Mouse (Mus musculus): ENCODE data around the gene Jmjd1c. TPM values are rescaled to one million over a fixed set of nuclear protein-coding genes. Genes with fewer than 3 reads are reported as not detected.
A peak's percentile ranks its signal among the peaks of the same experiment; 100 is the strongest.

Jmjd1c gene
- total RNA-seq, 1 experiment: 93.0 TPM

DNA sequence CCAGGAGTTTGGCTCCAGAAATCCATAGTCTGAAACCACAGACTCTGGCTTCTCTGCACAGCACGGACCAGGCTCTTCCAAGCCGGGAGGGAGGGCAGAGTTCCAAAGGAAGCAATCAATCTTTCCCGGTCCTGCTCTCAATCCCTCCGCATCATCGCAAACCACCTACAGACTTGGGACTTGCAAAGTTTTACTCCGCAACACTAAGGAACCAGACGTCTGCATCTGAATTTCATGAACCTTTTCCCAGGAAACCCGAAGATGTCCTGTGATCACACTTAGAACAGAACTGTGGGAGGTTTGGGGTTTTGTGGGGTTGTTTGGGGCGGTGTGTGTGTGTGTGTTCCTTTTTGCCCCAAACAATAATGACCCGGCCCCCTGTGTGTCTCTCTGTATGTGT, 188.4 kb downstream of the Jmjd1c start:
- in situ Hi-C loops (cut with MboI; ENCODE audit: low sequenced_read_pairs in 2 of 2, unreplicated experiment in 2 of 2): no loop called here
- no peaks in the 10 kb centered on the region for H3K9me3 ChIP-seq (ENCODE audit: control insufficient read depth, insufficient read depth, low read depth, low read length)
- H3K9ac ChIP-seq (ENCODE audit: insufficient read depth, low read depth, low read length, poor library complexity, severe bottlenecking): peak overlapping the region; percentile 91
- no peaks in the 10 kb centered on the region for H3K36me3 ChIP-seq (ENCODE audit: control insufficient read depth, insufficient read depth, low read length, poor library complexity, severe bottlenecking)
- DNase-seq (ENCODE audit: low read depth, low spot score): no peak
- peaks cover 5 to 10% of the 10 kb centered on the region in 2 experiments; a peak in 2 of 4 replicates for H3K4me1 ChIP-seq (ENCODE audit: control insufficient read depth in 2 of 2, insufficient read depth in 2 of 2, low read length in 2 of 2, poor library complexity in 1 of 2)
- H3K4me3 ChIP-seq (ENCODE audit: insufficient read depth in 1 of 2, low read depth in 1 of 2, low read length in 2 of 2, poor library complexity in 1 of 2, severe bottlenecking in 1 of 2): peak overlapping the region; percentile 87 to 96
- no peak for TF ChIP-seq MAFK (IDR thresholded peaks at IDR 0.05; ENCODE audit: insufficient read depth, low read depth, low read length)
- no peak for TF ChIP-seq ZNF384 (IDR thresholded peaks at IDR 0.05; ENCODE audit: low read depth, low read length)
- no peak for TF ChIP-seq CHD2 (IDR thresholded peaks at IDR 0.05; ENCODE audit: low read depth, low read length)
- no peak for TF ChIP-seq HCFC1 (IDR thresholded peaks at IDR 0.05; ENCODE audit: borderline replicate concordance, insufficient read depth, low read length)
- TF ChIP-seq ZC3H11A (IDR thresholded peaks at IDR 0.05; ENCODE audit: borderline replicate concordance, low read depth, low read length): no peak
- H3K27ac ChIP-seq (ENCODE audit: insufficient read depth, low read depth, low read length, poor library complexity, severe bottlenecking): no peak overlapping the region

DNA sequence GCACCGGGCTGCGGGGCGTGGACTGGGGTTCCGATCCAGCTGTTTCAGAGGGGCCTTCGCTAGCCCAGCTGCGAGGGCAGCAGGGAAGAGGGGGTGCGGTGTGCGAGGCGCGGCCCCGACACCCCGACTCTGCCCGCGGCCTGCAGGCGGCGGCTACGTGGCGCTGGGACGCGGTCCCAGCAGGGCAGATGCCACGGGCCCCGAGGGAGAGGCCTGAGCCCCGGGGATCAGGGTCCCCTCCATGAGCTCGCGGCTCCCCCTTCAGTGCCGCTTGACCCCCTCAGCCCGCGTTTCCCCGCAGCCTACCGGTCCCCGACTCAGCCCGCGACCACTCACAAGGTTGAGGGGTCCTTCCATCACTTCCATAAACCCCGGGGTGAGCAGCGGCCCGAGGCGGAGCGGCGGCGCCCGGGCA, 188.8 kb downstream of the Jmjd1c start:
- Histone ChIP-seq H3K4me3 (ENCODE audit: insufficient read depth in 1 of 2, low read depth in 1 of 2, low read length in 2 of 2, poor library complexity in 1 of 2, severe bottlenecking in 1 of 2) (peak overlapping the region; percentile 87 to 96), H3K4me1 (ENCODE audit: control insufficient read depth in 2 of 2, insufficient read depth in 2 of 2, low read length in 2 of 2, poor library complexity in 1 of 2) (peaks cover 5 to 10% of the 10 kb centered on the region in 2 experiments; a peak in 2 of 4 replicates), H3K27ac (ENCODE audit: insufficient read depth, low read depth, low read length, poor library complexity, severe bottlenecking) (peak overlapping the region; percentile 23; the same call in 1 of the 2 replicates), H3K9ac (ENCODE audit: insufficient read depth, low read depth, low read length, poor library complexity, severe bottlenecking) (peak overlapping the region; percentile 91), H3K9me3 (ENCODE audit: control insufficient read depth, insufficient read depth, low read depth, low read length) (no peaks in the 10 kb centered on the region), H3K36me3 (ENCODE audit: control insufficient read depth, insufficient read depth, low read length, poor library complexity, severe bottlenecking) (no peaks in the 10 kb centered on the region)
- in situ Hi-C loops (cut with MboI; ENCODE audit: low sequenced_read_pairs in 2 of 2, unreplicated experiment in 2 of 2): no loop called here
- TF ChIP-seq CHD2 (IDR thresholded peaks at IDR 0.05; ENCODE audit: low read depth, low read length) (no peak), ZC3H11A (IDR thresholded peaks at IDR 0.05; ENCODE audit: borderline replicate concordance, low read depth, low read length) (no peak), MAFK (IDR thresholded peaks at IDR 0.05; ENCODE audit: insufficient read depth, low read depth, low read length) (no peak), HCFC1 (IDR thresholded peaks at IDR 0.05; ENCODE audit: borderline replicate concordance, insufficient read depth, low read length) (no peak)
- DNase-seq (ENCODE audit: low read depth, low spot score): no peak

- H3K27ac ChIP-seq (ENCODE audit: insufficient read depth, low read depth, low read length, poor library complexity, severe bottlenecking): peak within 1 kb of the TSS; percentile 23
- H3K36me3 ChIP-seq (ENCODE audit: control insufficient read depth, insufficient read depth, low read length, poor library complexity, severe bottlenecking): no peaks in the 10 kb centered on the region
- in situ Hi-C loops (cut with MboI; ENCODE audit: low sequenced_read_pairs in 2 of 2, unreplicated experiment in 2 of 2): no loop called here
- peak; percentile 91 for DNase-seq (ENCODE audit: low read depth, low spot score)
- H3K4me1 ChIP-seq (ENCODE audit: control insufficient read depth in 2 of 2, insufficient read depth in 2 of 2, low read length in 2 of 2, poor library complexity in 1 of 2): peaks cover 5 to 10% of the 10 kb centered on the region in 2 experiments; a peak in 2 of 4 replicates
- no peaks in the 10 kb centered on the region for H3K9me3 ChIP-seq (ENCODE audit: control insufficient read depth, insufficient read depth, low read depth, low read length)
- TF ChIP-seq HCFC1 (IDR thresholded peaks at IDR 0.05; ENCODE audit: borderline replicate concordance, insufficient read depth, low read length): no peak
- no peak for TF ChIP-seq ZC3H11A (IDR thresholded peaks at IDR 0.05; ENCODE audit: borderline replicate concordance, low read depth, low read length)
- peak; percentile 95 for TF ChIP-seq CHD2 (IDR thresholded peaks at IDR 0.05; ENCODE audit: low read depth, low read length)
- peak within 1 kb of the TSS; percentile 91 for H3K9ac ChIP-seq (ENCODE audit: insufficient read depth, low read depth, low read length, poor library complexity, severe bottlenecking)
- peak within 1 kb of the TSS; percentile 87 to 96 for H3K4me3 ChIP-seq (ENCODE audit: insufficient read depth in 1 of 2, low read depth in 1 of 2, low read length in 2 of 2, poor library complexity in 1 of 2, severe bottlenecking in 1 of 2)
These were observed 189.4 kb downstream of the Jmjd1c start, which contains the start of gene Nrbf2 for GRCm38 (mm10) chr10:67285176-67285814. Gene Nrbf2 (minus strand): TSS chr10:67285305.

GRCm38 (mm10) chr10:67287877-67288276, 192.0 kb downstream of the Jmjd1c start:
- Histone ChIP-seq H3K4me3 (ENCODE audit: insufficient read depth in 1 of 2, low read depth in 1 of 2, low read length in 2 of 2, poor library complexity in 1 of 2, severe bottlenecking in 1 of 2) (no peak overlapping the region), H3K9me3 (ENCODE audit: control insufficient read depth, insufficient read depth, low read depth, low read length) (no peaks in the 10 kb centered on the region), H3K27ac (ENCODE audit: insufficient read depth, low read depth, low read length, poor library complexity, severe bottlenecking) (no peak overlapping the region; the same call in 1 of the 2 replicates), H3K4me1 (ENCODE audit: control insufficient read depth in 2 of 2, insufficient read depth in 2 of 2, low read length in 2 of 2, poor library complexity in 1 of 2) (peaks cover 5 to 10% of the 10 kb centered on the region in 2 experiments; a peak in 2 of 4 replicates), H3K36me3 (ENCODE audit: control insufficient read depth, insufficient read depth, low read length, poor library complexity, severe bottlenecking) (no peaks in the 10 kb centered on the region), H3K9ac (ENCODE audit: insufficient read depth, low read depth, low read length, poor library complexity, severe bottlenecking) (no peak overlapping the region)
- in situ Hi-C loops (cut with MboI; ENCODE audit: low sequenced_read_pairs in 2 of 2, unreplicated experiment in 2 of 2): no loop called here
- TF ChIP-seq MAFK (IDR thresholded peaks at IDR 0.05; ENCODE audit: insufficient read depth, low read depth, low read length): no peak
- no peak for TF ChIP-seq CHD2 (IDR thresholded peaks at IDR 0.05; ENCODE audit: low read depth, low read length)
- no peak for TF ChIP-seq HCFC1 (IDR thresholded peaks at IDR 0.05; ENCODE audit: borderline replicate concordance, insufficient read depth, low read length)
- no peak for TF ChIP-seq ZC3H11A (IDR thresholded peaks at IDR 0.05; ENCODE audit: borderline replicate concordance, low read depth, low read length)
- no peak for TF ChIP-seq ZNF384 (IDR thresholded peaks at IDR 0.05; ENCODE audit: low read depth, low read length)
- no peak for DNase-seq (ENCODE audit: low read depth, low spot score)
